Mouse (Mus musculus): Measurements from ENCODE around the gene Map4k2.
A peak's percentile ranks its signal among the peaks of the same experiment; 100 is the strongest.

The Map4k2 gene

DNA sequence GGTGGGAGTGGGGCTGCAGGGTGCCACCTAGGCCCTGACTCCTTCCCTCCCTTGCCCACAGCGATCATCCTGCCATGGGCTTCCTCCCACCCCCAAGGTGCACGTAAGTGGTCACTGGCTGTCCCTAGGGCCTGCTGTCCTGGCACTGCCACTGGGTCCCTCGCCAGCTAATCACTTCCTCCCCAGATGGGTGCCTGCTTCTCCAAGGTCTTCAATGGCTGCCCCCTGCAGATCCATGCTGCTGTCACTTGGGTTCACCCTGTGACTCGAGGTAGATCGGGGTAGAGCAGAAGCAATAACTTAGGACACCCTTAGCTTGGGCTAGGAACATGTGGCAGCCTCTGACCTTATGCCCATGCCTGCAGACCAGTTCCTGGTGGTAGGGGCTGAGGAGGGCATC lies 5.1 kb downstream of the Map4k2 start:
- no peak for DNase-seq (ENCODE audit: low spot score)

GRCm38 (mm10) chr19:6346661-6347060 lies 5.7 kb downstream of the Map4k2 start:
- DNase-seq (ENCODE audit: low spot score), result no peak

- DNase-seq (ENCODE audit: low spot score), result no peak
Observed at GRCm38 (mm10) chr19:6347615-6348014, 6.7 kb downstream of the Map4k2 start.

- DNase-seq (ENCODE audit: low spot score), result no peak
Observed at GRCm38 (mm10) chr19:6348717-6349116, 7.8 kb downstream of the Map4k2 start.

- DNase-seq (ENCODE audit: low spot score), result no peak
Observed at GRCm38 (mm10) chr19:6349215-6349983, 8.5 kb downstream of the Map4k2 start.

GRCm38 (mm10) chr19:6351431-6352106 lies 10.6 kb downstream of the Map4k2 start:
- DNase-seq (ENCODE audit: low spot score), result no peak

DNA sequence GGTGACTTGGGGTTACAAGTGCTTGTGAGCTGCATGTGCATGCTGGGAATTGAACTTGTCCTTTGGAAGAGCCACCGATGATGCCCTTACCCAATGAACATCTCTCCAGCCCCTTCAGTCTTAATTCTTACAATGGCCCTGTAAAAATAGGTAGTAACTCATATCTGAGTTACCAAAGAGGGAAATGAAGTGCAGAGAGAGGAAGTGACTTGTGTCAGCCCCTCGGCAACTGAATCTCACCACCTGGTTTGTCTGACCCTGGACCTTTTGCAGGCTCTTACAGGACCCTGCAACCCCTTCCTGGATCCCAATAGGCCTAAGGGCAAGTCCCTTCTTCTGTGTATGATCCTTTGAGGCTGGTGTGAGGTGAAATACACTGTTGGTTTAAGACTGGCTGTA lies 11.2 kb downstream of the Map4k2 start:
- no peak for DNase-seq (ENCODE audit: low spot score)

DNA sequence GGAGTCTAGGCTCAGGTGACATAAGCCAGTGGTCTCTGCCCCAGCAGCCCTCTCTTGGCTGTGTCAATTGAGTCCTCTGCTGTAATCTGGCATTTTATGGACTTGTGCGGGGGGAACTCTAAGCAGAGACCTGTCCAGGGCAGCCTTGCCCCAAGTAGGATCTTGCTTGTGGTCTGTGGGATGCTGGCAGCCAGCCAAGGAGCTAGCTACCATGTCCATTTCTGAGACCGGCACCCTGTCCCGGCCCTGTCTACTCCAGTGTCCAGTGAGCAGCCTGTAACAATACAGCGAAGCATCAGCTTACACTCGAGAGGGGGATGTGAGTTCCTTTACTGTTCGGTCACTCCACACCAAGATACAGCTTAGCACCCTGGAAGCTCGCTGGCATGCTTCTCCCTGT lies 13.1 kb downstream of the Map4k2 start:
- no peak for DNase-seq (ENCODE audit: low spot score)

- DNase-seq (ENCODE audit: low spot score), result no peak
Observed at GRCm38 (mm10) chr19:6361291-6361690, 20.4 kb downstream of the Map4k2 start.

DNA sequence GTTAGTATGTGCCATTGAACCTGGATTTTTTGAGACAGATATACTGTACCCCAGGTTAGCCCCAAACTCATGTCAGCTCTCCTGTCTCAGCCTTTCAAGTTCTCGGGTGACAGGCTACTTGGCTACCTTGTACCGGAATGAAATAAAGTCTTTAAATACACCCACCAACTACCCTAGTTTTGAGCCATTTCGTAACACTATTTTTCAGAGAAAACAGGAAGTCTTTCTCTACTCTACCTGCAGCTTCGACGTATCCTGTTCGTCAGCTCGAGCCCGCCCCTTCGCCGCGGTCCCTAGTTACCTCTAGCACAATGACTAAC lies 22.1 kb downstream of the Map4k2 start:
- DNase-seq (ENCODE audit: low spot score), result no peak

DNA sequence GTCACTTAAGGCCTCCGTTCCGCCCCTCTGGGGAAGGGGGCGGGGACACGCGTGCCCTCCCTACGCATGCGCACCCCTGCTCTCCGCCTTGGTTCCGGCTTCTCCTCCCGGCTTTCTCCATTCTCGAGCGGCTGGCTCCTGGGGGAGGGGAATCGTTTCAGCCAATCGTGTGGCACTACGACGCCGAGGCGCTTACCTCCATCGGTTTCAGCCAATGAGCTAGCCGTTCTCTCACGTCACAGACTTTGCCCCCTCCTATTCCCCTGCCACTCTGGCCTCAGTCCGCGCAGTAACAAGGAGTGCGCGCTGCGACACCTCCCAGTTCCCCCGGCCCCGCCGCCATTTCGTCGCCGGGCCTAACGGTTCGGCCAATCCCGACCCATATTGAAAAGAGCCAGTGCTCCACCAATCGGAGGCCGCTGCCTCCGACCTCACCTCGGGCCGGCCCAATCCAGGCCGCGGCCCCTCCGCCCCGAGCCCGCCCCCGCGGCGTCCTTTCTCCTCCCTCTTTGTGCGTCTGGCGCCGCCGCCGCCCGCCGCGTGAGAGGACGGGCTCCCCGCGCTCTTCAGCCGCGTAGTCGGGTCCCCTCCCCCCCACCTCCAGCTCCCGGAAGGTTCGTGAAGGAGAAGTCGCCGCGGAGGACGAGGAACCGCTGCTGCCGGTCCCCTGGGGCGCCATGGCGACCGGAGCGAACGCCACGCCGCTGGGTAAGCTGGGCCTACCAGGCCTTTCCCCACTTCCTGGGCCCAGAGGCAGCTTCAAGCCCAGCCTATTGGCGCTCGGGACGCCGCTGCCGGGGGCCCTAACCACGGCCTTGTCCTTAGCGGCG lies 22.7 kb downstream of the Map4k2 start, which contains the start of gene Sf1:
TSS of gene Sf1 (plus strand) at position 280 of the 830 bp plus-strand sequence.
- peak; percentile 100 for DNase-seq (ENCODE audit: low spot score)

GRCm38 (mm10) chr19:6364317-6364725 lies 23.4 kb downstream of the Map4k2 start:
- DNase-seq (ENCODE audit: low spot score), result peak; percentile 91

DNA sequence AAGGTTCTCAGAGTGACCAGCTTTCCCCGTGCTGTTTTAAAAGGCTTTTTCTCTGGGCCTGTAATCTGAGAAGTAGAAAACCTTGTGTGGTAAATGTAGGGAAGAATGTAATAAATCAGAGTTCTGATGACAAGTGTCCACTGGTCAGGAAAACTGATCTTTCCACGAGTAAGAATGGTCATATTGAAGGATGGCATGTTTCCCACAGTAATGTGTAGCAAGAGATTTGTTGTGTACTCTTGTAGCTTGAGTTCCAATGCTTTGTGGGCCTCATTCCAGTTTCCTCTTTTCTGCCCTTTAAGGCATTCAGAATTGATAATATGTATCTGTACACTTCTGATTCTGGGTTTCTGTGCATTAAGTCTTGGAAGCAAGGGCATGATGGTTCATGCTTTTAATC lies 23.9 kb downstream of the Map4k2 start:
- no peak for DNase-seq (ENCODE audit: low spot score)

DNA sequence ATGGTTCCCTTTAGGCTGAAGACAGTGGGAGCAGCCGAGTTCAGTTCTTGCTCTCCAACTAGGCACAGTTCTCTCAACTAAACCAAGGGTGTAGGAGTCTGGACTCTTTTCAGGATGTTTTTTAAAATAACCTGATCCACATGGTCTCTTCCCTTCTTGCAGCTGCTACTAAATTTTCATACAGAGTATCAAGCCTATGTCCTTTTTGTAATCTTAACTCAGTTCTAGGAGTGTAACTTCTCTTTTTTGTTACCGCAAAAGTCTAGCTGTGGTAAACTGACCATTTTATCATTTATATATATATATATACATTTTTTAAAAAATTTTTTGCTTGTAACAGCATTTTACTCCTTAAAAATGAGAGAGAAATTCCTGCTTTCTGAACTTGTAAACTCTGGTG lies 29.2 kb downstream of the Map4k2 start:
- DNase-seq (ENCODE audit: low spot score), result no peak

GRCm38 (mm10) chr19:6372433-6372832 lies 31.5 kb downstream of the Map4k2 start:
- DNase-seq (ENCODE audit: low spot score), result no peak

- peak; percentile 79 for DNase-seq (ENCODE audit: low spot score)
Observed at GRCm38 (mm10) chr19:6373539-6374400, 32.8 kb downstream of the Map4k2 start.

DNA sequence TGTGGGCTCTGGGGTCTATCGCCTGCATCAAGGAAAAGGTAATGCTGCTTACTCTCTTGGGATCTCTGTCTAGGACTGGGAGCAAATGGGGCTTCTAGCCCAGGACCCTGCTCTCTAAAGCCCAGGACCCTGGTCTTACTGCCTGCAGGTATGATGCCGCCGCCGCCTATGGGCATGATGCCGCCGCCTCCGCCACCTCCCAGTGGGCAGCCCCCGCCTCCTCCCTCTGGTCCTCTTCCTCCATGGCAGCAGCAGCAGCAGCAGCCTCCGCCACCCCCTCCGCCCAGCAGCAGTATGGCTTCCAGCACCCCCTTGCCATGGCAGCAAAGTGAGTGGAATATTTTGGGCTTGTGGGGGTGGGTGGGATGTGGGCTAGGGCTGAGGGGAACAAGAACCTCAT lies 33.6 kb downstream of the Map4k2 start:
- DNase-seq (ENCODE audit: low spot score), result no peak

GRCm38 (mm10) chr19:6375423-6376254 lies 34.7 kb downstream of the Map4k2 start:
- no peak for DNase-seq (ENCODE audit: low spot score)

GRCm38 (mm10) chr19:6376255-6376564 lies 35.3 kb downstream of the Map4k2 start:
- DNase-seq (ENCODE audit: low spot score), result peak; percentile 49

GRCm38 (mm10) chr19:6376643-6377042 lies 35.7 kb downstream of the Map4k2 start:
- DNase-seq (ENCODE audit: low spot score), result no peak
